Mouse (Mus musculus) midbrain, embryonic 10.5 days (tissue): ENCODE data around the gene Dysf. TPM values are rescaled to one million over a fixed set of nuclear protein-coding genes. Genes with fewer than 3 reads are reported as not detected.

Experiments
- DNase-seq: peaks from one replicate; pipeline ENCODE4 v3.0.0-alpha.2; 2017; ENCODE audit warnings: low spot score
- H3K27ac ChIP-seq: fragments of 300-500 bp; sonication (generic); replicated peaks from 2 replicates; pipeline ENCODE4 v1.5.1; 2016; ENCODE audit warnings: mild to moderate bottlenecking
- H3K27me3 ChIP-seq: fragments of 300-500 bp; sonication (generic); 2 replicates; pipeline ENCODE4 v1.6.1; 2016; ENCODE audit warnings: low read depth, mild to moderate bottlenecking; ENCODE audit not compliant: poor library complexity, severe bottlenecking
- H3K36me3 ChIP-seq: fragments of 300-500 bp; sonication (generic); 2 replicates; pipeline ENCODE4 v1.6.1; 2016; ENCODE audit warnings: mild to moderate bottlenecking, moderate library complexity
- H3K4me1 ChIP-seq: fragments of 300-500 bp; sonication (generic); 2 replicates; pipeline ENCODE4 v1.6.1; 2016
- H3K4me3 ChIP-seq: fragments of 300-500 bp; sonication (generic); 2 replicates; pipeline ENCODE4 v1.5.1; 2016; ENCODE audit warnings: mild to moderate bottlenecking, moderate library complexity
- H3K9me3 ChIP-seq: fragments of 300-500 bp; sonication (generic); replicated peaks from 2 replicates; pipeline ENCODE4 v1.6.1; 2016; ENCODE audit warnings: mild to moderate bottlenecking
- WGBS: fragments of 180-500 bp; shearing (Covaris S2); methylation state at CpG from one replicate; pipeline ENCODE4 v1.1.7; 2016; 5-methylcytosine and 5-hydroxymethylcytosine counted together
- polyA plus RNA-seq: library from polyadenylated mRNA; unstranded; fragments of >200 nt; fragmentation: Nextera tagmentation; extraction: Ambion mirVana; gene quantifications from 2 replicates; pipeline ENCODE4 v1.2.1, GENCODE M21; 2016

The Dysf gene
- polyA plus RNA-seq, 1 experiment from 2014 or later = 2.4 TPM

- Histone ChIP-seq H3K4me3 (no peak overlapping the region), H3K27me3 (no peaks in the 10 kb centered on the region), H3K9me3 (no peaks in the 10 kb centered on the region), H3K4me1 (peaks cover 5% of the 10 kb centered on the region; the same call in 1 of the 2 replicates), H3K36me3 (no peaks in the 10 kb centered on the region), H3K27ac (no peak overlapping the region; the same call in 1 of the 2 replicates)
- no peak for DNase-seq
- 86% methylated on average over 3 of the region's 3 CpGs for WGBS
These were observed 147.4 kb downstream of the Dysf start for GRCm38 (mm10) chr6:84155765-84156164.

- WGBS = 76% methylated on average over 4 of the region's 4 CpGs
- no peak overlapping the region for H3K27ac ChIP-seq
These were observed 148.2 kb downstream of the Dysf start for GRCm38 (mm10) chr6:84156481-84157025.

GRCm38 (mm10) chr6:84159046-84159445, 150.7 kb downstream of the Dysf start:
- Histone ChIP-seq H3K27ac (no peak overlapping the region), H3K9me3 (no peaks in the 10 kb centered on the region), H3K4me1 (no peaks in the 10 kb centered on the region), H3K36me3 (no peaks in the 10 kb centered on the region), H3K4me3 (no peak overlapping the region), H3K27me3 (no peaks in the 10 kb centered on the region)
- no peak for DNase-seq
- WGBS = 90% methylated on average over 4 of the region's 4 CpGs

More at GRCm38 (mm10) chr6:84156481-84157025, 148.2 kb downstream of the Dysf start:
- Histone ChIP-seq H3K4me3 (no peak overlapping the region), H3K36me3 (no peaks in the 10 kb centered on the region), H3K27me3 (no peaks in the 10 kb centered on the region), H3K4me1 (no peaks in the 10 kb centered on the region), H3K9me3 (no peaks in the 10 kb centered on the region)
- DNase-seq = no peak

GRCm38 (mm10) chr6:84167612-84168011, 159.2 kb downstream of the Dysf start:
- Histone ChIP-seq H3K9me3 (no peaks in the 10 kb centered on the region), H3K27me3 (no peaks in the 10 kb centered on the region), H3K36me3 (no peaks in the 10 kb centered on the region), H3K4me3 (no peak overlapping the region), H3K27ac (no peak overlapping the region), H3K4me1 (no peaks in the 10 kb centered on the region)
- 82% methylated on average over 14 of the region's 14 CpGs for WGBS
- no peak for DNase-seq

GRCm38 (mm10) chr6:84168571-84168970, 160.2 kb downstream of the Dysf start:
- Histone ChIP-seq H3K4me1 (no peaks in the 10 kb centered on the region), H3K27me3 (no peaks in the 10 kb centered on the region), H3K4me3 (no peak overlapping the region), H3K36me3 (no peaks in the 10 kb centered on the region), H3K27ac (no peak overlapping the region), H3K9me3 (no peaks in the 10 kb centered on the region)
- no peak for DNase-seq
- 97% methylated on average over 1 of the region's 1 CpGs for WGBS

- Histone ChIP-seq H3K27me3 (no peaks in the 10 kb centered on the region), H3K4me1 (no peaks in the 10 kb centered on the region), H3K27ac (no peak overlapping the region), H3K4me3 (no peak overlapping the region), H3K36me3 (no peaks in the 10 kb centered on the region), H3K9me3 (no peaks in the 10 kb centered on the region; the same call in 1 of the 2 replicates)
- no peak for DNase-seq
- 93% methylated on average over 6 of the region's 6 CpGs for WGBS
These were observed 165.2 kb downstream of the Dysf start for GRCm38 (mm10) chr6:84173626-84174025.

- 91% methylated on average over 5 of the region's 5 CpGs for WGBS
- H3K9me3 ChIP-seq = no peaks in the 10 kb centered on the region; the same call in 1 of the 2 replicates
- 0 out of 2 replicates have a peak, but pooled peaks cover 5% of the 10 kb centered on the region for H3K4me1 ChIP-seq
- no peak for DNase-seq
- no peaks in the 10 kb centered on the region for H3K36me3 ChIP-seq
- no peak overlapping the region for H3K27ac ChIP-seq
- H3K27me3 ChIP-seq = no peaks in the 10 kb centered on the region
- no peak overlapping the region for H3K4me3 ChIP-seq
These were observed 170.5 kb downstream of the Dysf start for GRCm38 (mm10) chr6:84178776-84179405.

GRCm38 (mm10) chr6:84181452-84181851, 173.1 kb downstream of the Dysf start:
- no peak overlapping the region for H3K4me3 ChIP-seq
- peak; percentile 13 for DNase-seq
- no peaks in the 10 kb centered on the region; the same call in 1 of the 2 replicates for H3K9me3 ChIP-seq
- H3K4me1 ChIP-seq = 0 out of 2 replicates have a peak, but pooled peaks cover 5% of the 10 kb centered on the region
- WGBS = 54% methylated on average over 4 of the region's 4 CpGs
- H3K27ac ChIP-seq = peak overlapping the region; percentile 38; the same call in 1 of the 2 replicates
- no peaks in the 10 kb centered on the region for H3K36me3 ChIP-seq
- no peaks in the 10 kb centered on the region for H3K27me3 ChIP-seq

- Histone ChIP-seq H3K4me1 (no peaks in the 10 kb centered on the region), H3K27ac (no peak overlapping the region), H3K4me3 (no peak overlapping the region), H3K9me3 (no peaks in the 10 kb centered on the region), H3K36me3 (no peaks in the 10 kb centered on the region), H3K27me3 (no peaks in the 10 kb centered on the region)
- WGBS = 76% methylated on average over 6 of the region's 6 CpGs
- no peak for DNase-seq
These were observed 183.4 kb downstream of the Dysf start for GRCm38 (mm10) chr6:84191656-84192250.

- no peak overlapping the region for H3K27ac ChIP-seq
- 91% methylated on average over 5 of the region's 5 CpGs for WGBS
- no peak overlapping the region for H3K4me3 ChIP-seq
- H3K27me3 ChIP-seq = no peaks in the 10 kb centered on the region
- no peaks in the 10 kb centered on the region for H3K9me3 ChIP-seq
- no peaks in the 10 kb centered on the region for H3K36me3 ChIP-seq
- peaks cover 6% of the 10 kb centered on the region; the same call in 1 of the 2 replicates for H3K4me1 ChIP-seq
- DNase-seq = no peak
These were observed 188.1 kb downstream of the Dysf start for GRCm38 (mm10) chr6:84196511-84196910.

GRCm38 (mm10) chr6:84197811-84198213, 189.4 kb downstream of the Dysf start:
- DNase-seq = no peak
- no peak overlapping the region for H3K4me3 ChIP-seq
- H3K27ac ChIP-seq = peak overlapping the region; percentile 13; the same call in 1 of the 2 replicates
- no peaks in the 10 kb centered on the region for H3K36me3 ChIP-seq
- 19% methylated on average over 5 of the region's 5 CpGs for WGBS
- H3K4me1 ChIP-seq = peaks cover 6% of the 10 kb centered on the region; the same call in 1 of the 2 replicates
- H3K27me3 ChIP-seq = no peaks in the 10 kb centered on the region
- H3K9me3 ChIP-seq = no peaks in the 10 kb centered on the region

GRCm38 (mm10) chr6:84201721-84202490, 193.5 kb downstream of the Dysf start:
- no peak overlapping the region for H3K4me3 ChIP-seq
- peaks cover 10% of the 10 kb centered on the region for H3K4me1 ChIP-seq
- H3K27ac ChIP-seq = no peak overlapping the region
- DNase-seq = no peak
- WGBS = 90% methylated on average over 8 of the region's 8 CpGs
- no peaks in the 10 kb centered on the region for H3K27me3 ChIP-seq
- no peaks in the 10 kb centered on the region for H3K9me3 ChIP-seq
- H3K36me3 ChIP-seq = no peaks in the 10 kb centered on the region
